Mouse (Mus musculus) heart, embryonic 13.5 days (tissue): ENCODE results near the gene Tm9sf1. TPM values are rescaled to one million over a fixed set of nuclear protein-coding genes. Genes with fewer than 3 reads are reported as not detected.
A peak's percentile ranks its signal among the peaks of the same experiment; 100 is the strongest.

Experiments used
- ATAC-seq: fragments of 200-750 bp; cut with Nextera tagmentation; 2 replicates; pipeline ENCODE4 v1.8.0; 2017; ENCODE audit warnings: moderate TSS enrichment; ENCODE audit not compliant: insufficient number of reproducible peaks, low FRiP score, low TSS enrichment; ENCODE audit errors: extremely low read depth
- H3K27ac ChIP-seq: fragments of 300-500 bp; sonication (generic); replicated peaks from 2 replicates; pipeline ENCODE4 v1.5.1; 2015; ENCODE audit warnings: moderate library complexity, mild to moderate bottlenecking, inconsistent platforms
- H3K27me3 ChIP-seq: fragments of 300-500 bp; sonication (generic); replicated peaks from 2 replicates; pipeline ENCODE4 v1.6.1; 2015; ENCODE audit warnings: mild to moderate bottlenecking, inconsistent platforms
- H3K36me3 ChIP-seq: fragments of 300-500 bp; sonication (generic); 2 replicates; pipeline ENCODE4 v1.6.1; 2015; ENCODE audit warnings: mild to moderate bottlenecking, inconsistent platforms
- H3K4me1 ChIP-seq: fragments of 300-500 bp; sonication (generic); 2 replicates; pipeline ENCODE4 v1.6.1; 2015; ENCODE audit warnings: inconsistent platforms
- H3K4me2 ChIP-seq: fragments of 300-500 bp; sonication (generic); 2 replicates; pipeline ENCODE4 v1.6.1; 2015; ENCODE audit warnings: inconsistent platforms, mild to moderate bottlenecking, moderate library complexity
- H3K4me3 ChIP-seq: fragments of 300-500 bp; sonication (generic); 2 replicates; pipeline ENCODE4 v1.5.1; 2015; ENCODE audit warnings: moderate library complexity, mild to moderate bottlenecking, inconsistent platforms
- H3K9ac ChIP-seq: fragments of 300-500 bp; sonication (generic); 2 replicates; pipeline ENCODE4 v1.6.1; 2015; ENCODE audit warnings: inconsistent platforms, mild to moderate bottlenecking, moderate library complexity
- H3K9me3 ChIP-seq: fragments of 300-500 bp; sonication (generic); 2 replicates; pipeline ENCODE4 v1.6.1; 2016; ENCODE audit warnings: inconsistent platforms
- WGBS: fragments of 180-500 bp; shearing (Covaris S2); methylation state at CpG from one replicate; pipeline ENCODE4 v1.1.7; 2015; ENCODE audit warnings: mixed read lengths; 5-methylcytosine and 5-hydroxymethylcytosine counted together
- polyA plus RNA-seq: library from polyadenylated mRNA; unstranded; fragments of >200 nt; fragmentation: Nextera tagmentation; extraction: Ambion mirVana; gene quantifications from 2 replicates; pipeline ENCODE4 v1.2.1, GENCODE M21; 2015

Tm9sf1 gene
- polyA plus RNA-seq, 1 experiment from 2014 or later = 77.8 TPM

DNA sequence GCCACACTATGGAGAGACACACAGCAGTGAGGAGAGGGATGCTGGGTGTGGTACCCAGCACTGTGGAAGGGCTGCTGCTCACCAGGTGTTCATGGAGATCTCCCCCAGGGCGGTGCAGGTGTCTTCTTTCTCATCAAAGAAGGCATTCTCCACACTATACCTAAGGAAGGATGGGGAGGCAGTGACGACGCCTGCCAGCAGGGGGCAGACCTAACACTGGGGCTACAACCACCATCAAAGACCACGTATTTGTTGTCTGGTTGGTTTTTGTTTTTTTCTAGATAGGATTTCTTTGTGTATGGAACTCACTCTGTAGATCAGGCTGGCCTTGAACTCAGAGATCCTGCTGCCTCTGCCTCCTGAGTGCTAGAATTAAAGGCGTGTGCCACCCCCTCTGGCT is 14.3 kb downstream of the Tm9sf1 start:
- H3K27ac ChIP-seq = no peak overlapping the region
- peaks cover 10% of the 10 kb centered on the region for H3K4me1 ChIP-seq
- ATAC-seq = no peak
- 47% methylated on average over 5 of the region's 5 CpGs for WGBS
- no peaks in the 10 kb centered on the region for H3K9me3 ChIP-seq
- H3K4me3 ChIP-seq = no peak overlapping the region
- H3K27me3 ChIP-seq = no peaks in the 10 kb centered on the region
- H3K4me2 ChIP-seq = no peak overlapping the region
- no peak overlapping the region for H3K9ac ChIP-seq
- H3K36me3 ChIP-seq = peaks cover 100% of the 10 kb centered on the region

DNA sequence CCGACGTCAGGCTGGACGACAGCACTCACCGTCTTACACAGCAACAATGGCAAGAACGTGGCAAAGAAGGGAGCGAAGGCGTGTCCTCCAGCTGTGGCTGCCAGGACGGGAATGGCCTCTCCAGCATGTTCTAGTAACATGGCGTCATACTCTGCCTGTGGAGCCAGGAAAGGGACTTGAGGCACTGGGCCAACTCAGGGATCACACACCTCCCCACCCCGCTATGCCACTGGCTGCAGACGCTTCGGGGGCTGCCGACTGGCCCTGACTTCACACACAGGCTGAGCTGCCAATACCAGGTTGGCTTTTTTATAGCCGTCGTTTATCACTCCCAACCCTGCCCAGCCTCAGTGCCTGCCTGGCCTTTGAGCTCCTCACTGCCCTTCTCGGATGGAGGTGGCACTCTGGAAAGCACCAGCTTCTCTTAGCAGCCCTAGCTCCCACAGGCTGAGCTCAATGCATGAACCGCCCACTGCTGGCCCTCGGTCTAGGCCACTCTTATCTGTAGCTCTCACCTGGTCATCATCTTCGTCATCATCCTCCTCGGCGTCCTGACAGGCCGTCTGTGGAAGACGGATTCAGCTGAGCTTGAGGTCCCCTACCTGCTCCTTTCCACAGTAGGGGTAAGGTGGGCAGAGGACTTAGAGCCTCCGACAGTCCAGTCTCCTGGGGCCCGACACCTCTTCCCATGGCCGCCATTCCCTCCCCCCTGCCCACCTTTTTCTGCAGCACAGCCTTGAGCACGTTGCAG is 15.4 kb downstream of the Tm9sf1 start:
- H3K9me3 ChIP-seq = no peaks in the 10 kb centered on the region
- 86% methylated on average over 27 of the region's 27 CpGs for WGBS
- H3K9ac ChIP-seq = no peak overlapping the region
- no peak overlapping the region for H3K4me3 ChIP-seq
- peaks cover 93% of the 10 kb centered on the region for H3K36me3 ChIP-seq
- H3K27ac ChIP-seq = no peak overlapping the region
- H3K4me2 ChIP-seq = no peak overlapping the region
- no peak for ATAC-seq
- peaks cover 6% of the 10 kb centered on the region for H3K4me1 ChIP-seq
- no peaks in the 10 kb centered on the region for H3K27me3 ChIP-seq

DNA sequence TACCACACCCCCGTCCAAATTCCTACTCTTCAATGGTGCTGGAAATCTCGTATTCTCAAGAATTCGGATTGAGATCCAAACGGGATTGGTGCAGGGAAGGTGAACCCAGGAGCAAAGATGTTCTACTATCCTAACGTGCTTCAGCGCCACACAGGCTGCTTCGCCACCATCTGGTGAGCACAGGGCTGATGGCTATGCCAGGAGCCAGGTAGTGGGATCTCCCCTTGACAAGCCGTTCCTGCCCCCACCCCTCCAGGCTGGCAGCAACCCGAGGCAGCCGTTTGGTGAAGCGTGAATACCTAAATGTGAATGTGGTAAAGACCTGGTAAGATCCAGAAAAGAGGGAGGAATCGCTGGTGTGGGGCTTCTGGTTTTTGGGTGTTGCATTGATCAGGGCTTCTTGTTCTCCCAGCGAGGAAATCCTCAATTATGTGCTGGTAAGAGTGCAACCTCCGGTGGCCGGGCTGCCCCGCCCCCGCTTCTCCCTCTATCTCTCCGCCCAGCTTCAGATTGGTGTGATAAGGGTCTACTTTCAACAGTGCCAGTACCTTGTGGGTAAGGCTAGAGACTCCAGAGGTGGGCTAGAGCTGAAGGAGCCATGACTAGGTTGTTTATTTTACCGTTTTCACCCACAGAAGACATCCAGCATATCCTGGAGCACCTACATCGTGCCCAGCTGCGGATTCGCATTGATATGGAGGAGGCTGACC is 25.0 kb downstream of the Tm9sf1 start:
- Histone ChIP-seq H3K27me3 (no peaks in the 10 kb centered on the region), H3K36me3 (peaks cover 8% of the 10 kb centered on the region; the same call in 1 of the 2 replicates), H3K4me1 (peaks cover 20% of the 10 kb centered on the region), H3K9ac (peak overlapping the region; percentile 73), H3K4me2 (peak overlapping the region; percentile 66), H3K4me3 (peak overlapping the region; percentile 46), H3K9me3 (no peaks in the 10 kb centered on the region), H3K27ac (no peak overlapping the region)
- ATAC-seq = no peak
- 28% methylated on average over 22 of the region's 22 CpGs for WGBS

DNA sequence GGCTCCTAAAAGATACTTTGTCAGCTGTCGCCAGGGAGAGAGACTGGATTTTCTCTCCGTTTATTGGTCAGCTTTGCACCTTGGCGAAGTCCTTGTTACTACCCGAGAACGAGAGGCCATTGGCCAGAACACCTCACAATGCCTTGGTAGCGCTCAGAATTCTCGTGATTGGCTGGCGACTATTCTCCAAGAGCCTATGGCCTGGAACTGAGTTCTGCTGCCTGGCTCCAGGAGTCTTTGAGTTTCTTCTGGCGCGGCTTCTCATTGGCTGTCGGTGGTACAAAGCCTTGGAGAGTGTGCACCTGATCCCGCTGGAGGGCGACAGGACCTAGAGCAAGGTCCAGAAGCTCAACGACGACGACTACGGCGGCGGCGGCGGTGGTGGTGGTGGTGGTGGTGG is 25.8 kb downstream of the Tm9sf1 start, which contains the start of gene Rec8:
Rec8 (plus strand) TSS at position 216 of the 400 bp plus-strand sequence.
- H3K9me3 ChIP-seq = no peaks in the 10 kb centered on the region
- peak within 1 kb of the TSS; percentile 73 for H3K9ac ChIP-seq
- H3K36me3 ChIP-seq = peaks cover 2% of the 10 kb centered on the region; the same call in 1 of the 2 replicates
- peak within 1 kb of the TSS; percentile 66 for H3K4me2 ChIP-seq
- peaks cover 29% of the 10 kb centered on the region for H3K4me1 ChIP-seq
- ATAC-seq = peak; percentile 73
- H3K27ac ChIP-seq = peak within 1 kb of the TSS; percentile 42
- peak within 1 kb of the TSS; percentile 46 for H3K4me3 ChIP-seq
- no peaks in the 10 kb centered on the region for H3K27me3 ChIP-seq
- 12% methylated on average over 21 of the region's 21 CpGs for WGBS

DNA sequence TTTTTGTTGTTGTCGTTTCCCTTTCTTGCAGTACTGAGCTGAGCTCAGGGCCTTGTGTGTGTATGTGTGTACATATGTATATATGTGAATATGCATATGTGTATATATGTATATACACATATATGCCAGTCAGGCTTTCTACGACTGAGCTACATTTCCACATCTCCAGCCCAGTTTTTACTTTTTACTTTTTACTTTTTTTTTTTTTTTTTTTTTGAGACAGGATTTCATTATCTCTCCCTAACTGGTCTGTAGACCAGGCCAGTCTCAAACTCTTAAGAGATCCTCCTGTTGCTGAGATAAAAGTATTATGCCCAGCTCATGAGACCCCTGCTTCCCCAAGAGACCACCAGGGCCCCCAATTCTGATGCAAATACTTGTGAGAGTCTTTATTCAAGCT is 26.8 kb downstream of the Tm9sf1 start:
- H3K36me3 ChIP-seq = no peaks in the 10 kb centered on the region
- H3K9ac ChIP-seq = no peak overlapping the region
- 81% methylated on average over 2 of the region's 2 CpGs for WGBS
- no peaks in the 10 kb centered on the region for H3K27me3 ChIP-seq
- no peak for ATAC-seq
- no peak overlapping the region for H3K4me2 ChIP-seq
- H3K4me3 ChIP-seq = no peak overlapping the region
- H3K9me3 ChIP-seq = no peaks in the 10 kb centered on the region
- peaks cover 36% of the 10 kb centered on the region for H3K4me1 ChIP-seq
- H3K27ac ChIP-seq = peak overlapping the region; percentile 42

DNA sequence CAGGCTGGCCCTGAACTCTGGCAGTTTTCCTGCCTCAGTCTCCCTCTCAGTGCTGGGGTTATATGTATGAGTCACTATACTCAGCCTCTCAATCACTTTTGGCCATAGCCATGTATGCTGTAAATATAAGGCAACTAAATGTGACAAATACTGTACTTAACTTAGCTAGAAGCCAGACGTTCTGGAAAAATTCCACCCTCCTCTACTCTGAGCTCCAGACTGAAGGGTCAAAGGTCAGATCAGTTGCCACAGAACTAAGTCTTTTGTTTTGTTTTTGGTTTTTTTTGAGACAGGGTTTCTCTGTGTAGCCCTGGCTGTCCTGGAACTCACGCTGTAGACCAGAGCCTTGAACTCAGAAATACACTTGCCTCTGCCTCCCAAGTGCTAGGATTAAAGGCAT is 27.7 kb downstream of the Tm9sf1 start:
- H3K27me3 ChIP-seq = no peaks in the 10 kb centered on the region
- no peak overlapping the region for H3K4me3 ChIP-seq
- H3K9ac ChIP-seq = no peak overlapping the region
- H3K27ac ChIP-seq = no peak overlapping the region
- ATAC-seq = no peak
- H3K9me3 ChIP-seq = no peaks in the 10 kb centered on the region
- peaks cover 36% of the 10 kb centered on the region for H3K4me1 ChIP-seq
- H3K36me3 ChIP-seq = no peaks in the 10 kb centered on the region
- no peak overlapping the region for H3K4me2 ChIP-seq
- WGBS = 59% methylated on average over 2 of the region's 2 CpGs

DNA sequence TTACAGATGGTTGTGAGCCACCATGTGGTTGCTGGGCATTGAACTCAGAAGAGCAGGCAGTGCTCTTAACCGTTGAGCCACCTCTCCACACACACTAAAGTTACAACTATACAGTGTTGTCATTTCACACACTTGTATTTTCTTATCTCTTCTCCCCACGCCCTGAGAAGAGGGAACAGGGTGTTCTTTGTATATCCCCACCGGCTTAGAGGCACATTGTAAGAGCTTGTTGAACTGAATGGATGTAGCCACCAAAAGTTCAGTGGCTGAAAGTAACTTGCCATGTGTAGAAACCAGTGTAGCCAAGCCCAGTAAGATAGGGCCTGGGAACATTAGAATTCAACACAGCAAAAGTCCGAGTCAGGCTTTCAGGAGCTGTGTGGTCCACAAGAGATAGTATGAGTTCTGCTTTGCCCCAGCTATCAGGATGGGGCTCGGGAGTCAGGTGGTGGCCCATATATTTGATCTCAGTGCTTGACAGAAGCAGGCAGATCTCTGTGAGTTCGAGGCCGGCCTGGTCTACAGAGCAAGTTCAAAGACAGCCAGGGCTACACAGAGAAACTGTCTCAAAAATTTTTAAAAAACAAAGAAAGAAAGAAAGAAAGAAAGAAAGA is 28.9 kb downstream of the Tm9sf1 start:
- no peak overlapping the region for H3K9ac ChIP-seq
- no peak for ATAC-seq
- WGBS = 48% methylated on average over 7 of the region's 7 CpGs
- H3K4me1 ChIP-seq = peaks cover 36% of the 10 kb centered on the region
- no peaks in the 10 kb centered on the region for H3K27me3 ChIP-seq
- no peak overlapping the region for H3K4me2 ChIP-seq
- H3K4me3 ChIP-seq = no peak overlapping the region
- H3K36me3 ChIP-seq = peaks cover 10% of the 10 kb centered on the region
- no peak overlapping the region for H3K27ac ChIP-seq
- no peaks in the 10 kb centered on the region for H3K9me3 ChIP-seq

DNA sequence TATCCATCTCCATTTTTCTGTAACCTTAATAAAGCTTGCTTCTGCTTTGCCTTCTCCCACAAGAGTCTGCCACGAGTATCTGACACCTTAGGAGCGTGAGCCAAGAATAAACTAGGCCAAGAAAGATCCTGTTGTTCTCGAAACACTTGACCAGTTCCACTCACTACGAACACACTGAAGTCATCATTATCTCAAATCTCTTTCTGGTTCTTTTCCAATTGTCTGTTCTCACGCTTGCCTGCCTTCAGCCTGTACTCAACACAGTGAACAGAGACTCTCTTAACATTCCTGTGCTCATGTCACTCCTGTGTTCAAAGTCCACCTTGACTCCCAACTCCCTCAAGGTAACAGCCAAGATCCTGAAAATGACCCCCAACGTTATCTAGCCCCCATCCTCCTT is 30.3 kb downstream of the Tm9sf1 start:
- H3K27me3 ChIP-seq = no peaks in the 10 kb centered on the region

DNA sequence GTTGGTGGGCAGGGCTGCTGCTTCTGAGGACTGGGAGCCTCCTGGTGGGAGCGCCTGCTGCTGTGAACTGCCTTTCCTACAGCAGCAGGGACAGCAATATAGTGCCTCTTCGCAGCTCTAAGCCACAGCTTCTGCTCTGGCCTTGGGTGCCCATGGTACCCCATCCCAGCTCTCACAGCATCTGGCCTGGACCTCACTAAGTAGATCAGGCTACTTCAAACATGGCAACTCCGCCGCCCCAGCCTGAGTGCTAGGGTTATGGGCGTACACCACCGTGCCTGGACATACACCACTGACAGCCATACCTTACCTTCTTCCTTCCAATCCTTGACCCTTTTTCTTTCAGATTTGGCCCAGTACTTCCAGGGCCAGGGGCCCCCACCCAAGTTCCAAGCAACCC is 35.3 kb downstream of the Tm9sf1 start:
- 92% methylated on average over 6 of the region's 6 CpGs for WGBS
- no peak overlapping the region for H3K4me2 ChIP-seq
- no peak overlapping the region for H3K9ac ChIP-seq
- no peak overlapping the region for H3K4me3 ChIP-seq
- H3K27me3 ChIP-seq = no peaks in the 10 kb centered on the region
- no peak overlapping the region for H3K27ac ChIP-seq
- peaks cover 29% of the 10 kb centered on the region for H3K4me1 ChIP-seq
- H3K9me3 ChIP-seq = no peaks in the 10 kb centered on the region
- H3K36me3 ChIP-seq = peaks cover 61% of the 10 kb centered on the region
- ATAC-seq = no peak

More for the DNA sequence above, 30.3 kb downstream of the Tm9sf1 start:
- H3K9ac ChIP-seq = no peak overlapping the region
- no peak overlapping the region for H3K27ac ChIP-seq
- H3K4me3 ChIP-seq = no peak overlapping the region
- peaks cover 23% of the 10 kb centered on the region for H3K36me3 ChIP-seq
- H3K4me2 ChIP-seq = no peak overlapping the region
- no peak for ATAC-seq
- 24% methylated on average over 6 of the region's 6 CpGs for WGBS
- no peaks in the 10 kb centered on the region for H3K9me3 ChIP-seq
- peaks cover 30% of the 10 kb centered on the region for H3K4me1 ChIP-seq

DNA sequence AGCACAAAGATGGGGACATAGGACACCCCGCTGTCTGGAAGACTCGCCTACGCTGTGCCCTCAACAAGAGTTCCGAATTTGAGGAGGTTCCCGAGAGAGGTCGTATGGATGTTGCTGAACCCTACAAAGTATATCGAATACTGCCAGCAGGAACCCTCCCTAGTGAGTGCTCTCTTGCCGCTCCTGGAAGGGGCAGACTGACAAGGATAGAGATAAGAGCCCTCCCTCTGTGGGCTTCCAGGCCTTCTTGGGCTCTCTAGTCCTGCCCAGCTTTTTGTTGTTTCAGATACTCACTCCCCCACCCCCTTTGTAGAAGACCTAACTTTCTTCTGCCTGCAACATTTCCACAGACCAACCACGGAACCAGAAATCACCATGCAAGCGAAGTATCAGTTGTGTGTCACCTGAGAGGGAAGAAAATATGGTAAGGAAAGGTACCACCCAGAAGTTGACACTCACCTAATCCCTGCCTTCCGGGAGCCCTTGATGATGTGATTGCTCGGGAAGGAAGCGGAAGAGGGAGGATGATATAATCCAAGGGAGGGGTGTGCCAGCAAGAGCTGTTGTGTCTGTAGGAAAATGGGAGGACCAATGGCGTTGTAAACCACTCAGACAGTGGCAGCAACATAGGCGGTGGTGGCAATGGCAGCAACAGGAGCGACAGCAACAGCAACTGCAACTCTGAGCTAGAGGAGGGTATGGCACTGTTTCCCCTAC is 37.7 kb downstream of the Tm9sf1 start:
- WGBS = 73% methylated on average over 16 of the region's 16 CpGs
- ATAC-seq = no peak
- Histone ChIP-seq H3K9me3 (no peaks in the 10 kb centered on the region), H3K9ac (0 out of 2 replicates have a peak overlapping the region, but pooled peaks have one; percentile 37), H3K27ac (no peak overlapping the region), H3K36me3 (peaks cover 86% of the 10 kb centered on the region), H3K4me3 (no peak overlapping the region), H3K4me2 (no peak overlapping the region), H3K27me3 (no peaks in the 10 kb centered on the region), H3K4me1 (peaks cover 17% of the 10 kb centered on the region)

DNA sequence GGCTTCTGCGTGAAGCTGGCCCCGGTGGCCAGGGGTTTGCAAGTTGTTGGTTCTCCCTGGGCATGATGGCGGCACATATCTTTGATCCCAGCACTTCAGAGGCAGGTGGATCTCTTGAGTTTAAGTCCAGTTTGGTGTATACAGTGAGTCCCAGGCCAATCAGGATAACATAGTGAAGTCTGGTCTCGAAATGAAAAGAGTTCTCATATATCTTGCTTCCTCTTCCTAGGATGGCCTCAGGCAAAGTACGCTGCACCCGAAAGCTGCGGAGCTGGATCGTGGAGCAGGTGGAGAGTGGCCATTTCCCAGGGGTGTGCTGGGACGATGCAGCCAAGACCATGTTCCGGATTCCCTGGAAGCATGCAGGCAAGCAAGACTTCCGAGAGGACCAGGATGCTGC is 38.8 kb downstream of the Tm9sf1 start:
- 93% methylated on average over 11 of the region's 11 CpGs for WGBS
- Histone ChIP-seq H3K4me3 (peak overlapping the region; percentile 54), H3K27me3 (no peaks in the 10 kb centered on the region), H3K27ac (0 out of 2 replicates have a peak overlapping the region, but pooled peaks have one; percentile 84), H3K9me3 (no peaks in the 10 kb centered on the region), H3K4me2 (peak overlapping the region; percentile 72), H3K36me3 (peaks cover 88% of the 10 kb centered on the region), H3K4me1 (peaks cover 17% of the 10 kb centered on the region), H3K9ac (0 out of 2 replicates have a peak overlapping the region, but pooled peaks have one; percentile 21)
- ATAC-seq = no peak
